Mouse (Mus musculus): ENCODE results near the gene Cltrn.

Gene Cltrn

DNA sequence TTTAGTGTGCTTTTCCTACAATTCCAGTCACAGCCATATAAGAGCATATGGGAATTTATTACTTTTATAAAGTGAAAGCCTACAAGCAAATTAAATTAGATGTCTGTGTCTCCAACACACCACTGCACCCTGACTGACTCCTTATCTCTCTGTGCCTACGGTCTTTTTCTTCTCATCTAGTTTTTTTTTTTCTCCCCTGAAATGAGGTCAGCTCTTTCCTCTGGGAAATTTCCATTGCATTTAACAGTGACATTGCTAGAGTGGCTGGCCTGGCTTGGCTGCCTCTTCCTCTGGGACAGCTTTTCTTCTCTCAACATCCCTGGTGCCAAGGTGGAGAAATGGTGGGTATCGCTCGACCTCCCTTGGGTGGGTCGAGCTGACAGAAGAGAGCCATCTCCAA, at the start of gene Cltrn:
TSS of gene Cltrn (plus strand) at position 249 of the 400 bp plus-strand sequence.
- in situ Hi-C loops (cut with MboI, MseI), result no loop called here

DNA sequence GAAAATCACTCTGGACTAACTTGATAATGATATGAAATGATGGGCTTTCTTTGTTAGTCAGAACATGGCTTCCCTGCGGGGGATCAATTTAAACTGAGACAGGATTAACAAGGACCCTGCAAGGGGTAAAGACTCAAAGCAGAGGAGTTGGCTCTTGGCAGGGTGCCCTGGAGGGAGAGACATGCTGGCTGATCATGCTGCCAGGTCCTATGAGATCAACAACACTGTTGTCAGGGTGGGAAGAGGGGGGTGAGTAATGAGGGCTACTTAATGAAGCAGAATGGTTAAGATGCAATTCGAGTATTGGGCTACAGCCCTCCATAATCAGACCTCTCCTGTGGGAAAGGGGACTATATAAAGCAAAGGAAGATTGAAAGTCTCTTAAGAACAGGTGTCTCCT, 49.7 kb upstream of the Cltrn start:
- in situ Hi-C loops (cut with MboI, MseI), result no loop called here

DNA sequence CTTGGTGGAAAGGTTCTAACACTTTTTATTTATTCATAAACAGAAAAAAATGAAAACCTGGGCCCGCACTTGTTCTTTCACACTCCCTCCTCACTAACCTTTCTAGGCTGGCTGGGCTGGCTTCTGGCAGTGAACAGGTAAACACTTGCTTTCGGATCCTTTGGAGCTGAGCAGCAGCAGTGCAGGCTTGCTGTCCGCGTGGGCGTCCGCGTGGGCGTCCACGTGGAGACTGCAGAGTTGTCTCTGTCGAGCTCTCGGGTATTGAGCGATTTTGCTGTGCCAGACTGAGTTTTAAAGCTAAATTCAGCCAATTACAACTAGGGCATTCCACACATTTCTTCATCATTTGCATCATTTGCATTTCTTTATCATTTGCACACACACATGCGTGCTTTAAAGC, 46.6 kb upstream of the Cltrn start:
- in situ Hi-C loops (cut with MboI, MseI), result no loop called here

DNA sequence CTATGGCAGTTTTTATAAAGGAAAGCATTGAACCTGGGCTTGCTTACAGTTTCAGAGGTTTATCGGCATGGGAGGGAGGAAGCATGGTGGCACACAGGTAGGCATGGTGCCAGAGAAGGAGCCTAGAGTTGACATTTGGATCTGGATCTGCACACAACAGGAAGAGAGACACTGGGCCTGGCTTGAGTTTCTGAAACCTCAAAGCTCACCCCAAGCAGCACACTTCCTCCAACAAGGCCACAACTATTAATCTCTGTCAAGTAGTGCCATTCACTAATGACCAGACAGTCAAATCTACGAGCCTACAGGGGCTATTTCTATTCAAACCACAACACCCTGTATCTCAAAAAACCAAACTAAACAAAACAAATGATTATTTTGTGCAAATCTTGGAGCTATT, 41.9 kb upstream of the Cltrn start:
- in situ Hi-C loops (cut with MboI, MseI), result no loop called here

DNA sequence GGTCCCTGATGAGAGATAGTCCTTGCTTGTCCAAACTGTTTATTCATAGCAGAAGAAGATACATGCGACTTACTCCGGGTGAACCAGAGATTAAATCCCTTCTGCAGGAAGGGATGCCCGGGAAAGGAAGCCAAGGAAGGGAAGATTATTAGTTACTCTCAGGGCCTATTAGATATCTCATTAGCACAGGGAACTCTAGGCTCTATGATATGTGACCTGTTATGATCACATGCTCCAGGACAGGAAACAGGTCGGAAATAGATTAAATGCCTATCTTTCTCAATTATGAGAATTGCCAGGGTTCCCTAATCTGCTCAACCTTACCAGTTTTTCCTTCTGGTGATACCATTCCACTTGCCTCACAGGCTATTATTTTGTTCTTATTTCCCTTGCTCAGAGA, 32.9 kb upstream of the Cltrn start:
- in situ Hi-C loops (cut with MboI, MseI), result no loop called here

DNA sequence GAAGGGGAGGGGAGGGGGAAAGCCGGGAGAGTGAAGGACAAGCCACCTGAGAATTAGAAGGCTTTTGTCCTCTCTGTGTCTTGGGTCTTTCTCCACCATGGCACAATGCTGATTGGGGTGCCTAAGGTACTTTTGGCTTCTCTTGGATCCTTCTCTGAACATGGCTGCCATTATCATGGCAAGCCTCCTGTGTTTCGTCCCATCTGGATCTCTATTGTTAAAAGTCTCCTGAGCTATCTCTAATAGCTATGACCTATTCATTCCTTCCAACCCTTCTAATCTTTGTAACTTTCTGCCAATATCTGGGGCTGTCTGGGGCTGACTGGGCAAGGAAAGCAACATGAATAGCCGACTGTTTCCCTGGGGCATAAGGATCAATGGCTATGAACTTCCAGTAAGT, 30.1 kb upstream of the Cltrn start:
- in situ Hi-C loops (cut with MboI, MseI), result no loop called here

DNA sequence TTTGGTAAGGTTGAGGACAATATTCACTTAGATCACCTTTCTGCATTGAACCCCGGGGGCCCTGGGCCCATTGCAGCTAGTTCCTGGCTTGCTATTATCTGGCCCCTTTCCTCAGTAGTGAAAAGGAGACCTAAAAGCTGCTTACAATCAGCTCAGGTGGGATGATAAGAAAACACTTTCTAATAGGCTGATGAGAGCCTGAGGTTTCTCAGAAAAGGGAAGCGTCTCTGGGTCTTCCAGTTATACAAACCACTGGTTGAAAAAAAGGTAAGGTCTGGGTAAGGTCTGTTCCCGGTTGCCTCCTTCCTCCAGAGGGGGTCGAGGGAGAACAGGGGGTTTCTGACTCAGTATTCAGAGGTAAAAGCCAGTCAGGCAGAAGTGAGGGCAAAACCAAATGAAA, 29.6 kb upstream of the Cltrn start:
- in situ Hi-C loops (cut with MboI, MseI), result no loop called here

DNA sequence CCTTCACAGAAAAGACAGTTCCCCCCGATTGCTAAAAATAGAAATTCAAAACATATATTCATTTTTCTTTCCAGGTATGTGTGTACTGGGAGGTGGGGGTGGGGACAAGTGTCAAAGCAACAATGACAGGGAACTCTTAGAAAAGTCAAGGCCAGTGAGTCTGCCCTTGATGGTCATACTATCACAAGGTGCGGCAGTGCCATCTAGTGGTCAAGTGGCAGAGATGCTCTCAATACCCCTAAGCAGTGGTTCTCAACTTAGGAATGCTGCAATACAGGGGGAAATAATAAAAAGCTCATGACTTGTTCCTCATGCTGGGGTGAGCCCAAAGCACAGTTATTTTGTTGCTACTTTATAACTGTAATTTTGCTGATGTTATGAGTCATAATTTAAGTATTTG, 22.4 kb upstream of the Cltrn start:
- in situ Hi-C loops (cut with MboI, MseI), result loop anchor here (10.0 kb wide), 1 partner anchor 161 kb away; the partner anchor contains the start of gene Ap1s2

DNA sequence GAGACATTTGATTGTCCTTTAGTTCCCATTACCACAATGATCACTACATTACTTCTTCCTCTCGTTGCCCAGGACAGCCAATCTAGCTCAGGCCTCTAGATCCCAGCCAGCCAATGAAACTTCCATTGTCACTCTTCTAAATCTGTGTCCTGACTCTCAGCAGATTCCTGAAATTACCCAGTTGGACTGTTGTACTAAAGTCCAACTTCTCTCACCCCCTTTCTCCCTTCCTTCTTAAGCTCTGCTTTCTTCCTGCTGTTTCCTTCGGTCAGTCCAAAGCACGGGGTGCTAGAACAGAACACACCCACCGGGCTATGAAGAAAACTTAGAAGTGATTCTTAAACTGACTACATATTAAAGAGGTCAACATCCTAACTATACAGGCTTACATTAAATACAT, 19.7 kb upstream of the Cltrn start:
- in situ Hi-C loops (cut with MboI, MseI), result loop anchor here (10.0 kb wide), 1 partner anchor 164 kb away; the partner anchor contains the start of gene Ap1s2

DNA sequence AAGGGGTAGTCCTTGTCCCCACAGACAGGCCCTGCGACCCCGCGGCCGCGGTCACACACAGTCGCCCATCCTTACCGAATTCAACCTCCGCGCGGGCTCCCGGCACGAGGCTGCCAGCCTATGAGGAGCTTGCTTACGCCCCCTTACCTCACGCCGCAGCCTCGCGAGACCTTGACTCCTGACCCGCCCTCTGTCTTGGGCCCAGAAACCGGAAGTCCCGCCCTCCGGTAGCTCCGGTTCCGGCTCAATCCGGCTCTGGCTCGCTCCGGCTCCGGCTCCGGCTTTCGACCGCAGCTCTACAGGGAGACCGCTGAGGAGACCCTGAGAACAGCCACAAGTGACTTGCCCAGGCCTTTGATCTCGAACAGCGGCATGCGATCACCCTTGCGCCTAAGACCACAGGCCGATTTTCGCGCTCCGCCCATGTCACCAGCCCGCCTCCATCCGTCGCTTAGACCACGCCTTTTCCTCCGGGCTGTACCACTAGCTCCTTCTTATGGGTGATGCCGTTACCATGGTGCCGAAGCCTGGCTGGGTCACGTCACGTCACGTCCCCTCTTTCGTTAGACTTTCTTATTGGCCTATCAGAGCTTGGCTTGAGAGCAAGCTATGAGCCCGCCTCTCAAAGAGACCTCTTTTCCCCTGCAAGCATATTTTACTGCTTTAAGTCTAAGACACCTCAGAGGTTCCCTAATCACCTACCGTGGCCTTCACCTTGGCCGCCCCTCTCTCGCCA, 12.4 kb upstream of the Cltrn start, which contains the start of gene Siah1b:
TSS of gene Siah1b (minus strand) at position 454 of the 736 bp plus-strand sequence.
- in situ Hi-C loops (cut with MboI, MseI), result no loop called here

DNA sequence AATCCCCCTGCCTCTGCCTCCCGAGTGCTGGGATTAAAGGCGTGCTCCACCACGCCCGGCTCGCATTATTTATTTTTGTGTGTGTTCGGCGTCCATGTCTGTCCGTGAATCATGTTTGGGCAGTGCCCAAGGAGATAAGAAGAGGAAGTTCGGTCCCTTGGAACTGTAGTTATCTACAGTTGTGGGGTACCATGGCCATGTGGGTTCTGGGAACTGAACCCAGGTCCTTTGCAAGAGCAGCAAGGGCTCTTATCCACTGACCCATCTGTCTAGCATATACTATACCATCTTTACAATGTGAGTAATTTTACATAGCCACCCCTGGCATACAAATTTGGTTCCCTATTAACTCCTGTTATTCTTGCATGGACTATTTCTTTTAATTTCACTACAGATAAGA, 6.6 kb upstream of the Cltrn start:
- in situ Hi-C loops (cut with MboI, MseI), result no loop called here

DNA sequence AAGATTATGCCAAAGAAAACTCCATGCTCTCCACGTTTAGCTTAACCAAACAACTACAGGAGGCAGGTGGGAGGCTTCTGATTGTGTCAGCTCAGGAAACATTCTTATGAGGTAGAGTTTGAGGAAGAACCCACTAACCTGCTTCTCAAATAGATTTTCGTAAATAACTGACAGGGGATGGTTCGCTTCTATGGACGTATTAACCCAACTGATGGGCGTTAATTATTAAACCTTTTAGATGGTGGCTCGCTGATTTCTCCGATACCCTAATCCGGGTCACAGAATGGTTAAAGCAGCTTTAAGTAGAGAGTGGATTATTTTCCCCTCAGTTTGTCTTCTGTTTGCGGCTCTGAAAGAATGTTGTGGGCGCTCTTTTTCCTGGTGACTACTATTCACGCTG, 1.3 kb downstream of the Cltrn start:
- in situ Hi-C loops (cut with MboI, MseI), result no loop called here

DNA sequence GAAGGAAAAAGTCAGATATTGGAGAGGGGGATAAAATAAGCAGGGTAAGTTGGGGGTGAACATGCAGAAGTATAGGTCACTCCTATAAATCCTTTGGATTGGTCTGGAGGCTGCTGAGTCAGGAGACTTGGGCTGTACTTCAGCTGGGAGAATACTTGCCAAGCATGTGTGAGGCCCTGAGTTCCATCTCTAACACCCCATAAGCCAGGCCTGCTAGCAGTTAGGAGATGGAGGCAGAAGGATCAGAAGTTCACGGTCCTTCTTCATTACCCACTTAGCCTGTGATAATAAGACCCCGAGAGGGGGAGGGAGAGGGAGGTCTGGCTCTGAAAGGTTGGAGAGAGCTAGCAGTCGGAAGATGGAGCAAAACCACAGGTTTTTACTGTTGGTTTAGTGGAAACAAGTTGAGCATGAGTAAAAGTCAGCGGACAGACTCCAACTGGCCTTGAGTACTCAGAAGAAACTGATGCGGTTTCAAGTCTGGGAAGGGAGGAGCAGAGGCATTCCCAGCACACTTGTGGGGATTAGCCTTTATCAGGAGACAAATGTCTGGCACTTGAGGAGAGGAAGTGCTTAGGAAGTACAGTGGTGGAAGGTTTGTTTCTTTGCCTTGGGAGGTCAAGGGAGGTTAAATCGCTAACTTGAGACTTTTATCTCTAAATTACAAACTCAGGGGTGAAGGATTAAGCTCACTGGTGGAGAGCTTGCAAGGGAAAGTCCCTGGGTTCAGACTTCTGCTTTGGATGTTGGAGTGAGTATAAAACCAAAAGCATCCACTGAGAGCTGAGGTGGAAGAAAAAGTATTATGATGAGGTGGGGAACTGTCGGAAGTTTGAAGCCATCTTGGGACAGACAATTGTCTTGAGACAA, 3.9 kb downstream of the Cltrn start:
- in situ Hi-C loops (cut with MboI, MseI), result no loop called here

DNA sequence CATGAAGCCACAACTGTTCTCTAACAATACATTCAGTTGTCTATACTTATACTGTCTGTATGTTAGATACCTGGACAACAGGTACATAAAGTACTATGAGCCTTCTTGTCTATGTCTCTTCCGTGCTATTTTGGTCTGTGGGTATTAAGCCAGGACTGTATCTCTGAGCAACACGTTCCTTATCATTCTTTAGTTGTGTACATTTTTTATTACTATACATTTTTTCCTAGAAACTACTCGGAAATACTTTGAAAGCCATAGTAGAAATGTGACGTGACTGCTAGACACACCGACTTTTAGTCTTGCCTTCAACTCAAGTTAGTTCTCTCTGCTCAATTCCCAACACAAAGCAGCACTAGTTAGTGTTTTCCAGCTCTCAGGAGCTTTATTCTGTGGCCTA, 4.8 kb downstream of the Cltrn start:
- in situ Hi-C loops (cut with MboI, MseI), result no loop called here

DNA sequence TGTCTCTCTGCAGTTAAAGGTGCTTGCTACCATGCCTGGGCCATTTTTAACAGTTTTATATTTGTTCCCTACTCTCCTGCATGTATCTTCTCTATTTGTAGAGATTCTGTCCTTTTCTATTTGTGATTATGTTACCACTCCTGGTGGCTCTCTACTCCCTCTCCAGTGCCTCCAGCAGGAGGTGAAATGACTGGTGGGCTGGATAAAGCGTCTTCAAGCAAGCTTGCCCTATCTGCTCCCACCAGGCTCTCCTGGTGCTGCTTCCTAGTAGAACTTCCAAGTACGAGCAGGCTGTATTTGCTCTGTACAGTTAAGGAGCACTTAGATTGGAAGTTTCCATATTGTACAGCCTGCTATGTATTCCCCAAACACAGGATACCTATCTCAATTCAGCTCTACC, 7.2 kb downstream of the Cltrn start:
- in situ Hi-C loops (cut with MboI, MseI), result no loop called here

DNA sequence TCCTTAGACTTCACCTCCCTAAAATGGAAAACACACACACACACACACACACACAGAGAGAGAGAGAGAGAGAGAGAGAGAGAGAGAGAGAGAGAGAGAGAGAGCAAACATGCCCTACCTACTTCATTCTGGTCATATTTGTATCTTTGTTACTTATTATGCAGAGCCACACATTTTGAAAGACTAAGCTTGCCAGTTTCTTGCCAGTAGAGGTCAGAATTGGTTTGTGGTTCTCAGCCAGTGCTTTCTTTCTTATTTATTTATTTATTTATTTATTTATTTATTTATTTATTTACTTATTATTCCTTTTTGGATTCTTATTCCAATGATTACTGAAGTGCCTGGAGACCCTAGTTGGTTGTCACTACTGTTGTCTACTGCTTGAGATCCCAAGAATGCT, 12.9 kb downstream of the Cltrn start:
- in situ Hi-C loops (cut with MboI, MseI), result no loop called here

DNA sequence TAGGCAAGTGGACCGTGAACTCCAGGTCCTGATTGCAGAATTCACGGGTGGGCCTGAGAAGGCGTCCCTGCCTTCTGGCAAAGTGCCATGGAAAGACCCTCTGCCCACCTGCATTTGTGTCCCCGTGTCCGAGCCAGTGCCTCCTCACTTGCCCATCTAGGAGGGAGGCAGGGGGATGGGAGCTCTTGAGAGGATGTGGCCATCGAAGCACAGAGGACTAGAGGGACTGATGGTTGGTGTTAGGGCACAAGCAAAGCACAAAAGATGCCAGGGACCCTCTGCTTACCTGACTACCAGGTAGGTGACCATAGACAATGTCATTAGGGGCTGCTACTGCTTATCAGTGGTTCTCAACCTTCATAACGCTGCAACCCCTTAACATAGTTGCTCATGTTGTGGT, 13.6 kb downstream of the Cltrn start:
- in situ Hi-C loops (cut with MboI, MseI), result no loop called here

DNA sequence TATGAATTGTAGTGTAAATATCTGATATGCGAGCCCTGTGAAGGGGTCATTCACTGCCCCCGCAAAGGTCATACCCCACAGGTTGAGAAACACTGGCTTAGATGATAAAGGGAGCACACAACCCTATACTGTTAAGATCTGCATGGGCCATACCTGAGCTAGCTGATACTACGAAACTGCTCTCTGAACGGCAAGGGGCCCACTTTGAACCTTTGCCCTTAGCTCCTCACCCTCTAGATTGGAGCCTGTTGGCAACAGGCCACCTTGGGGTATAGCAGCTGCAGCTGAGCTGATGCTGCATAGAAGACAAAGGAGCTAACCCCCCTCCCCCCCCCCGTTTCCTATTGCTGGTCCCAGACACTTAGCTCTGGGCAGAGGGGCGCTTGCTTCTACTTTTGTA, 14.0 kb downstream of the Cltrn start:
- in situ Hi-C loops (cut with MboI, MseI), result no loop called here

DNA sequence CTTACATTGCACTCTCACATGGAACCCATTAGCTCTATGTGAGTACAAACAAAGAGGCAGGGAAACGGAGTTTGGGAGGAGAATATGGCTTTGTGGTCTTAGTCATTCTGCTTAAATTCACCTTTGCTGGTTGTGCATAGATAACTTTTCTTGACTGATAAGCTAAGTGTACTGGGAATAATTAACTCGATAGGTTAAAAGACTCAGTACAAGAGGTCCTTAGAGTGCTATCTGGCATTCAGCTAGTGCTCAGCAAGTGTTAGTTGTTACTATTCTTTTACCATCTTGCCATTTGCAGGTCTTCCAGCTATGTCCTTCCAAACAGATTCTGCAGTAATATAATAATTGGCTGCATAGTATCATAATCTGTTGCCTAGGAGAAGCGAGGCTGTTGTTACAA, 22.5 kb downstream of the Cltrn start:
- in situ Hi-C loops (cut with MboI, MseI), result no loop called here

DNA sequence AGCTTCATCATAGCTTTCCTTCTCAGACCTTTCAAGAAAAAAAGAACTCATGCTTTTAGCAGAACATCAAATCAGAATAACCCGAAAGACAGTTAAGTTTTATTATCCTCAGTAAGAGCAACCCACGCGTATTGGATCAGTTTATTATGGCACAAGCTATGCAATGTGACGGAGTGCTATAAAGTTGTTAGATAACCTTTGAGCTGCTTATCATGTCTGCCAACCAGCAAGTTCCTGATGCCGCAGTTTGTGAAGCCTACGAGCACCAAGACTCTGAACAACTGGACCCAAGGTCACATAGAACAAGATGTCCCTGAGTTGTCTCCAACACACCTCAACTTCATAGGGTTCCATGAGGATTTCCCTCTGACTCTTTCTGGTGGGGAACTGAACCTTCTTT, 25.1 kb downstream of the Cltrn start:
- in situ Hi-C loops (cut with MboI, MseI), result no loop called here

DNA sequence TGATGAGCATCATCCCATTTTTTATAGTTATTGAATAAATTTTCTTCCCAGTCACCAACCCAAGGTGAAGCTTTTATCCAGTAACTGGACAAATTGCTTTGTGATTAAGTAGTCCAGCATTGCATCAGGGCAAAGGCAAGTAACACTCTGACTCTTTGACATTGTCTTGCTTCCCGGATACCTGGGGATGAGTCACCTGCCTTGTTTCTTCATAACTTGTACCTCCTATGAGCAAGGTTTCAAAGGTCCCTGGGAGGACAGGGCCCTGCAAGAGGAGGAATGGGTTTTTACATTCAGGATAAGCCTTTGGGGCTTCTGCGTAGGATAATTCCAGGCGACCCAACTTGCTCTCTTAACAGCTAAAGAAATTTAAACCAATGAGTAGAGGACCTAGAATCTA, 35.3 kb downstream of the Cltrn start:
- in situ Hi-C loops (cut with MboI, MseI), result no loop called here

DNA sequence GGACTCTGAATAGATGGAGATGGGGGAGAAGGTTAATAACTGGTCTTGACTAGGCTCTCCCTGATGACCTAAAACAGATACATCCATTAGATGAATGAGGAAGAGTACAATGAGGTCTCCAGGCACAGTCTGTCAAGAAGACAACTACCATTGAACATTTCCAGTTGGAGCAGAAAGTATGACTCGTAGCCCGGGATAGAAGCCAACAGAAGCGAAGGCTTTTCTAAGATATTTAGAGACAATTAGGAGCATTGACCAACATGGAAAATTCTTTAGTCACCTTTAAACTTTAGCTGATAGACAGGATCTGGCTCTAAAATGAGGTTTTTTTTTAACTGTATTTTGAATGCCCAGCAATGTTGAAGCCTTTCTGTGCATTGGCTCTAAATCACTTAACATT, 44.9 kb downstream of the Cltrn start:
- in situ Hi-C loops (cut with MboI, MseI), result no loop called here

DNA sequence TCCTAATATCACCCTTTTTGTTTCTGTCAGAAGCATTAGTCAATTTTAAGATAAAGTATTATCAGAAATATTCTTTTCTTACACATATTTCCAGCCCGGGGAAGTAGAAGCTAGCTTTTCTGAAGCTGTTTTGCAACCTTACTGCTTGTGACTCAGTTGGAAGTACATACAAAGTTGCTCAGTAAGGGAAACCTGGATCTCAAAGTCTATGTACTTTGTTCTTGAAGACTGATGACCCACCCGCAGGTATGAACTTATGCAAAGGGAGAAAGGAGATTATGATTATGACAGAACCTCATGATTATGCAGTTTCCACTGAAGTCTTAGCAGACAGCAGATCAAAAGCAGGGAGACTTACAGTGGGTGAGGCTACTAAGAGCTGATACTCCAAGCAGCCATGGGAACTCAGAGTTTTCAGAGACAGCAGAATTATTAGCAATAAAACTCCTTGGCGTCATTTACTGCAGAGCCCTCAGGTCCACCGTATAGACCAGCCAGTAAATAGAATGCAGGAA, 46.7 kb downstream of the Cltrn start:
- in situ Hi-C loops (cut with MboI, MseI), result no loop called here
